Mouse (Mus musculus) erythroid progenitor cell, adult 5-6 weeks (primary cell): ENCODE results near the gene Vegfb. TPM values are rescaled to one million over a fixed set of nuclear protein-coding genes. Genes with fewer than 3 reads are reported as not detected.

Experiments used
- ATAC-seq: replicated peaks from 2 replicates; pipeline ENCODE4 v1.8.0; 2016; ENCODE audit warnings: moderate number of reproducible peaks, mild to moderate bottlenecking, moderate TSS enrichment, inconsistent platforms; ENCODE audit not compliant: poor library complexity, low FRiP score, severe bottlenecking
- total RNA-seq, 2 experiments: library from RNA; stranded (forward) in 1 of 2; stranded (reverse) in 1 of 2; fragments of 150-400 nt in 1 of 2; fragments of 186-747, 209-891 nt in 1 of 2; gene quantifications; 2 replicates each; pipeline versions ENCODE4 v1.2.3 to v1.2.4; 2015 to 2017; ENCODE audit warnings: low replicate concordance in 2 of 2

Gene Vegfb
- 13.7 and 22.2 TPM in 2 replicates for total RNA-seq (2015; ENCODE audit: low replicate concordance)
- total RNA-seq (2017; ENCODE audit: low replicate concordance) = 0.98 and 4.1 TPM in 2 replicates

DNA sequence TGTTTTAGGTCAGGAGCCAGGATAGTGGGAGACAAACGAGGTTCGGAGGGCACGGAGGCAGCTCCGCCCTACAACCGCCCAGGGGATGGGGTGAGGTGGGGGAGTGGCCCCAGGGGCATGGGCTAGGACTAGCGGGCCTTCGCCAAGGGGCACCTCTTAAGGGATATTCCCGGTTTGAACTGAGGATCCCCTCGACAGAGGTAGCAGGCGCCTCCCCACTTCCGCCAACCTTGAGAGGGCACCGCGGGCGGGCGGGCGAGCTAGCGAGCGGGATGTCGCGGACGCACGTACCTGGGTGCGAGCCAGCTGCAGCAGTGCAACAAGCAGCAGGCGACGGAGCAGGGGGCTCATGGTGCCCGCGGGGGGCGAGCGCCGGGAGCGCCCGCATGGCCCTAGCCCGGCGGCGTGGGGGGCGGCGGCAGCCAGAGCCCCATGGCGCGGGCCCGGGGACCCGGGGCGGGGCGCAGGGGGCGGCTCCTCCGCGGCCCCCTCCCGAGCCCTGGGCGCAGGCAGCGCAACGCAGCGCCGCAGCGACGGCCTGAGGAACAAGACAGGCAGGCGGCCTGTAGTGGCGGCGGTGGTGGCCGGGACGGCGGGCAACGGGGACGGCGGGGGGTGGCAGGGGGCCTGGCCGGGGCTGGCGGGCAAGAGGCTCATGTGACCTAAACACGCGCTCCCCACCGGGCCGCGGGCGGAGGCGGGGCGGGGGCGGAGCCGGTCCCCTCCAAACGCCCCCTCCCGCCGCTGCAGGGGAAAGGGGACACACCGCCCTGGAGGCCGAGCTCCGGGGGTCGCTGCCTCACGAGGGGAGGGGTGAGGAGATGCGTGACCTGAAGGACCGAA lies at the start of gene Vegfb:
TSS of gene Vegfb (minus strand) at position 591 of the 843 bp plus-strand sequence.
- peak; percentile 46; the same call in 1 of the 2 replicates for ATAC-seq

DNA sequence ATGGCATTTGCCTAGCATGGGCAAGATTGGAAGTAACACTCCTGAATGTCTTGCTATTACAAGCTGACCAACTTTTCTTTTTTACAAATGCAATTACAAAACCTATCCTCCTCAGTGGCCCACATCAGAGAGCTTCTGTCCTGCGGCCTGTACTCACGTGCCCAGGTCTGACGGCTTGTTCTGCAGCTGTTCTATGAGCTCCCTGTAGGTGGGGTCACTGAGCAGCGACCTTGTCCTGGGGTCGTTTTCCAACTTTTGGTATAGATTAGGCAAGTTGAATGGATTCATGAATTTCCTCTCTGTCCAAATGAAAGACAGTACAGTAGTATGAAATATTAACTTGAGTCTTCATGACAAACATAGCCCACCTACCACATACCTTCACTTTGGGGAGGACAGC lies 46.6 kb upstream of the Vegfb start:
- ATAC-seq = no peak

DNA sequence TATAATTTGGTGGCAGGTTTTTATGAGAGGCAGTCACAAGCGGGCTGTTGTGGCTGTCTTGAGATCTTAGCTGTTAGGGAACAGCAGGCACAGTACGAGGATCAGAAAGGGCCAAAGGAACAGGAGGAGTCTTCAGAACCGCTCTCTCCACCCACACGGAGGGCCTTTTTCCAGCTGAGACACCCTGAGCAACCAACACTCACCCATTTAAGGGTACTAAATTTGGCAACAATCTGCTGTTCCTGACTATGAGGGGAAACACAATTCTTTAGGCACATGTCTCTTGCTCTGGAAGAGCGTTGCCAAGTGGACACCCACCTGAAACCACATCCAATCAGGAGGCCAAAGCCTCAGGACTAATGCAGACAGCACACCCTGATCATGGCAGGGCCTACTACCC lies 42.1 kb upstream of the Vegfb start:
- ATAC-seq = no peak

DNA sequence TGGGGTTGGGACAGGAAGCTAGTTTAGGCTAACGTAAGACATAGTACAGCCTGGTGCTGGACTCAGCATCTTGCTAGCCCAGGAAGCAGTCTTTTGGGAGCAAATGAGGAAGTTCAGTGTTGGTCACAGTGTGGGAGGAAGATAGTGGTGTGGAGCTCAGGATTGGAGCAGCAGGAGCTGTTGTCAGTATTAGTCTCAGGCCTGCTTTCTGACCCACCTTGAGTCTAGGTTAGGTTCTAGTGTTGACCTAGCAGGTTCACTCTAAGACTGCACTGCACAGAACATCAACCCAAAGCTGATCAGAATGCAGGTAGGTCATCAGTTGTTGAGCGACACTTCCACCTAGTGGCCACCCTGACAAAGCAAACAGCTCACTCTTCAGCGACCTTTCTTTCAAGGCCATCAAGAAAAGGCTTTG lies 32.8 kb upstream of the Vegfb start:
- ATAC-seq = peak; percentile 59; the same call in 1 of the 2 replicates

DNA sequence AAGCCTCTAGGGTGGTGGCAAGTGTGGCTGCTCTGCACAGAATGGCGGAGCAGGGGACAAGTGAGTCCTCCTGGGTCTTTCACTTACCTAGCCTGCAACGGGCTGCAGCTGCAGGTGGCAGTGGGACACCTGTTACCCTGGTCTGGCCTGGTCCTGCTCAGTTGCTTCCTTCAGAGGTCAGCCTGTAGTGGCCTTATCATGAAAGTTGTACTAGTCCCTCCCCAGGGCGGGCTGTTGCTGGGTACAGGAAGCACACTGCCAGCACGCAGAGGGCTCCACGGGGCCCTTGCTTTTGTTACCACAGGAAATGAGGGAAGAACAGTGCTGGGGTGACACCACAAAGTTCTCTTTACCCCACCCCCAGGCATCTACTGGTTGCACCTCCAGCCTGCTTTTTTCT lies 31.7 kb upstream of the Vegfb start, which contains the start of gene Fermt3:
TSS of gene Fermt3 (minus strand) at position 279 of the 400 bp plus-strand sequence.
- ATAC-seq = peak; percentile 83

DNA sequence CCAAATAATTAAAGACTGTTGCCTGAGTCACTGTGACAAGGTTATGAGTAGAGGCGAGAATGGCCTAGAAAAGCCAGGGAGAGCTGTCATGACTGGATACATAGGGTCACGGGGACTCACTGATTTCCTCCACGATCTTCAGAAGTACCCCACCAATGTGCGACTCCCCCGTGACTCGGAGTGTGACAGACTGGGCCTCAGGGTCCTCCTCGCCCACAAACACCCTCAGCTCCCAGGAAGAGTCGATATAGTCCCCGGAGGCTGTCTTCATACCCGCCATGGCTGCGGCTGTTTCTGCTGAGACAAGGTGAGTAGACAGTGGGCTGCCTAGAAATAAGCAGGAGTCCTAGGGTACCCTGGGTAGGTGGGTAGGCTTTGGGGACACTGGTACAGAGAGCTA lies 31.1 kb upstream of the Vegfb start:
- peak; percentile 26 for ATAC-seq

DNA sequence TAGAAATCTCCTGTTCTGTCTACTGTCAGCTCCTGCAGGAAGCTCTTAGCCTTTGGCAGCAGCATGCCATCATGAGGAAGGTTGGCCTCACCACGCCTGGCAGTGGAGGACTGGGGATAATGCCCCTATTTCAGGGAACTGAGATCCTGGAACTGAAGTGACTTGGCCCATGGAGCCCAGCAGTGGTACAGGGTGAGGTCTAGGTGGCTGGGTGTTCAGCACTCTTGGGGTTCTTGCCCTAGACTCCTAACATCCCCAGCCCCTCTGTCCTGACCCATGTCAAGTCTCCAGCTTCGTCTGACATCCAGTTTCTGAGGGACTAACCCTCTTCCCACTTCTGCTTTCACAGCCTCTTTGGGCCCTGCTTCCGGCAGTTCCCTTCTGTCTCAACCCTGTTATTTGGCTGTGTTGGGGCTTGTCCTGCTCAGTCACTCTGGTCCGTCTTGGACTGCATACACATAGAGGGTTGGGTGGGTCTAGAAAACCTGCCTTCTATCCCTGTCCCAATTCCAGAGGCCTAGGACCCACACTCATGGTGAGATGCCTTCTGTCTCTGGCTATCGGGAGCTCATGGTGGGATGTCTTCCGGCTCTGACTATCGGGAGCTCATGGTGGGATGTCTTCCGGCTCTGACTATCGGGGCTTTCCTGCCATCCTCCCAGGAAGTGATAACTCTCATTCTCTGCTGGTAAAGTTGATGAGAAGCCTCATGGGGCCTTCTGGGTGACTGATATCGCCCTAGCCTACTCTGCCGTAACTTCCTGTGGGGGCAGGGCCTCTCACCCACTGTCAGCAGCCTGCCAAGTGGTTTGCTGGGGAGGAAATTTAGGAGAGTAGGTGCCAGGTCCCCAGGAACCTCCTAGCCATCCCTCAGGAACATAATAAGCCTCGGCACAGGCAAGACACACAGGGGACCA lies 30.3 kb upstream of the Vegfb start:
- ATAC-seq = peak; percentile 84

DNA sequence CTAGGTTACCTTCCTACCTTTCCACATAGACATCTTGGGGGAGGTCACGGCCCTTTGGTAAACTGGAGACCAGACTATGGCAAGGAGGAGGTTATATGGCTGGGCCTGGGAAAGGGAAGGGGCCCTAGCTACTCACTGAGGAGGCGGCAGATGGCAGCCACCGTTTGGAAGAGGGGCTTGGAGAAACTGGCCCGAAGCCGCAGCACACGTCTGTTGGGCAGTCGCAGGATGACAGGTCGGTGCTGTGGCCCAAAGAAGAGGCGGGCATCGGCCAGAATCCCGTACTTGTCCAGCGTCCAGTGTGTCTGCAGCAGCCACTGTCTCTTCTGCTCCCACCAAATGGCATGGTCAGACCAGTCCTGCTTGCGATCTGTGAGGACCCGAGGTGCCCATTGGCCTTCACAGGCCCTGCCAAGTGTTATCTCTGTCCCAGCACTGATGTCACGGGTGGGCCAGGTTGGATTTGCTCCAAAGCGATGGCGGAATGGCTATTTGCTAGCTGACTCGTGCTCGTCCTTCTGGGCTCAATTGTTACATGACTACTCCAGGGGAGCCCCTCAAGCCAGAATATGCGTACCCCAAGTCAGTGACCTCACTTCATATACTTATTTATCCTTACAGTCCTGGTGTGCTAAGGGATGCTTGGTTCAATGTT lies 27.2 kb upstream of the Vegfb start:
- no peak for ATAC-seq

DNA sequence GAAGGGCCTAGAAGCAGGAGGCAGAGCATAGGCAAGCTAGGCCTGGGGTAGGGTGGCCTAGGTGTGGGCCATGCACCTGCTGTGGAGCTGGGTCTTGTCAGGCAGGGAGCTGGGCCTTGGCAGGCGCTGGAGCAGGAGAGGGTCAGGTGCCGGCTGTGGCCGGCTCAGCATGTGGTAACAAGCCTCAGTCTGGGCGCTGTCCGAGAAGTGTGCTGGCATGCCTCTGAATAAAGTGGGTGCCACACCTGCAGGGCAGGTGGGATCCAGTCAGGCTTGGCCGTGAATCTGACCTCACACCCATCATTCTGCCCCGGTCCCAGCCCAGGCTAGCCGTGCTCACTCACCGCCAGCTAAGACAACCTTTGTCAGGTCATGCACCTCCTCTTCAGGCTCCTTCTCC lies 26.5 kb upstream of the Vegfb start:
- ATAC-seq = no peak

DNA sequence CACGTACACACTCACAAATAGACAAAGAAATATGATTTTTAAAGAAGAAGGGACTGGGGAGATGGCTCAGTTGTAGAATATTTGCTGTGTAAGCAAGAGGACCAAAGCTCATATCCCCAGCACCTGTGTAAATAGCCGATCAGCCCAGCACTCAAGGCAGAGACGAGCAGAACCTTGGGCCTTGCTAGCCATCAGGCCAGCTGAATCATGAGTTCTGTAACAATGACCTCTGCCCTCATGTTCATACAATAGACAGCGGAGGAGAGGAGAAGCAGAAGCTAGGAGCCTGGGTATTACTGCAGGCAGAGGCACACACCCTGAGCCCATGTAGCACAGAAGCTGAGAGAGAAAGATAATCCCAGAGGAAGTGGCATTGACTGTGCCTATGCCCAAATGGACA lies 25.0 kb upstream of the Vegfb start:
- ATAC-seq = no peak

DNA sequence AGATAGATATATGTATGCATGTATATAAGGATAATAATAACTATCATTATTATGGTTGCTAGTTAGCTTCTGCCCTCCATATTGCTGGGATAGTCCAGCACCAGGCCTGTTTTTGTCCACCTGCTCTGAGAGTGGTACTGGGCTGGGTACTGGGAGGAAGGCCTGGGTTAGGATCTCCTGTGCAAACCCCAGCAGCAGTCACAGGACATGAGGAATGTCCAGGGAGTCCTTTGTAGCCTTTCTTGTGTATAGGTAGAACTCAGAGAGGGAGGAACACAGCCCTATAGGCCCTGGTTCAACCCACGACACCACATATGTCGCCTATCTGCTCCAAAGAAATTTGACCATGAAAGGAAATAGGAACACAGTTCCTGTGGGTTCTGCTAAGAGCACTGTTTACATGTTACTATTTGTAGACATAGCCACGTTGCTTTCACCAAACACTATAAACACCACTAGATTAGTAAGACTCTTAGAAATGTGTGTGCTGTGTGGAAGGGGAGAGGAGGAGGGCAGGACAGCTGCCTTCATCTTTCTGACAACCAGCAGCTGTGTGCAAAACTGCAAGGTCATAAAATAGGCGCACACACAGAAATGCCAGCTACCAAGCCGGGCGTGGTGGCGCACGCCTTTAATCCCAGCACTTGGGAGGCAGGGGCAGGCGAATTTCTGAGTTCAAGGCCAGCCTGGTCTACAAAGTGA lies 19.6 kb upstream of the Vegfb start:
- no peak for ATAC-seq

DNA sequence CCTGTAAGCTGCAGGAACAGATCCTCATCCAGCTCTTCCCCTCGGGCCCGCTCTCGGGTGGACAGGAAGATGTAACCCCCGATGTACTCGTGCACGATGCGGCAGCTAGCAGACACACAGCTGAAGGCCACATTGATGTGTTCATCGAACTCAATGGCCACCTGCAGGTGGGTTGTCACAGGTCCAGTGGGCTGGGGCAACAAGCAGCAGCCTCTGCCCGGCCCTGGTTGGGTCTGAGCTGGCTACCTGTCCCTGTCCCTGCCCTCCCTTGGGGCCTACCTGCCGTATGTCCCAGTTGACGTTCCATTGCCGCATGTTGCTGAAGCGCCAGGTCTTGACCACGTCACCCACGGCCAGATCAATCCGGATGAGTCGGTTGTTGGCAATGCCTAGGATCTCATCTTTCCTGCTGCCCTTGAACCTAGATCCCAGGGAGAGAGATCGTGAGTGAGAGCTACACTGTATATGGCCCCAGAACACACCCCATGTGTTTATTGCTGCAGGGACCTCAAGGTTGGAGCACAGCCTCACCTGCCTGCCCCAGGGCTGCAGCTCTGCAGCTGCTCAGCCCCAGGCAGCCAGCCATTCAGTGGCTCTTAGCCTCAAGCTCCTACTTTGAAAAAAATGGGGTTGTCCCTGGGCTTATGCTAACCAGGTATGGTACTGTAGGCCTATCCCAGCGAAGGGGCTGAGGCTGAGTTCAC lies 12.1 kb upstream of the Vegfb start:
- no peak for ATAC-seq

DNA sequence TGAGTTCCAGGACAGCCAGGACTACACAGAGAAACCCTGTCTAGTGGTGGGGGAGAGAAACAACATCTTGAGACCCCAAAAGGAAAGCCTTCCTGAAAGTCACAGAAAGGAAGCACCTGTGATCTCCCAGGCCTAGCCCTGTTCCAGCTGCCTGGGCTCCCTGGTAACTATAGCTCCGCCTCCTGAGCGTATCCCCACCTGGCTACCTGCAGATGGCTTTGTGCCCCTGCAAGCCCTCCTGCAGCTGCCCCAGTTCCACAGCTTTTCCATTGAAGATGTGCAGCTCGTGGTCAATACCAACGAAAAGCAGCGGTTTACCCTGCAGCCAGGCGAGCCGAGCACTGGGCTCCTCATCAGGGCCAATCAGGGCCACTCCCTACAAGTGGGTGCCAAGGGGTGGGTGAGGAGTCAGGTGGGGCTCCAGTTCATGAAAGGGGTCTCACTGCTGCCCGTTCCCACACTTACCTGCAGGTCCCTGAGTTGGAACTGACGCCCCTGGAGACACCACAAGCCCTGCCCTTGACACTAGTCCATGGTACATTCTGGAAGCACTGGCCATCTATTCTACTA lies 10.4 kb upstream of the Vegfb start:
- no peak for ATAC-seq

DNA sequence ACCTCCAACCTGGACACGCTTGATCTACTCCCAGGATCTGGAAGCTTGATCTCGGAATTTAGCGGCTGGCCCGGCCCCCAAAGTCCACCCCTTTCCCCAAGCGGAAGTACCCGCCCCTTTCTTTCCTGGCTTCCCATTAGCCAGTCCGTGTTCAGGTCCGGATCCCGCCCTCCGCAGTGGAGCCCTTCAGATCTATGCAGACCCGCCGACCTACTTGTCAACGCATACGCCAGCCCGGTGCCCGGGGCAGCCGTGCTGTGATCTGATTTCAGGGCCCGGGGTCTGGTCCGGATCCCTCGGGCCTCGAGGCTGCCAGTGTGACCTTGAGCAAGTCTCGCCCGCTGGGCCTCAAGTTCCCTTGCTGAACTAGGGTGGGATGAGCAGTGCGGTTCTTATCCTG lies 8.6 kb upstream of the Vegfb start, which contains the start of the genes Nudt22 and Trpt1:
TSS of gene Nudt22 (minus strand) at position 112 of the 400 bp plus-strand sequence.
TSS of gene Trpt1 (plus strand) at position 126 of the 400 bp plus-strand sequence.
- ATAC-seq = peak; percentile 75

DNA sequence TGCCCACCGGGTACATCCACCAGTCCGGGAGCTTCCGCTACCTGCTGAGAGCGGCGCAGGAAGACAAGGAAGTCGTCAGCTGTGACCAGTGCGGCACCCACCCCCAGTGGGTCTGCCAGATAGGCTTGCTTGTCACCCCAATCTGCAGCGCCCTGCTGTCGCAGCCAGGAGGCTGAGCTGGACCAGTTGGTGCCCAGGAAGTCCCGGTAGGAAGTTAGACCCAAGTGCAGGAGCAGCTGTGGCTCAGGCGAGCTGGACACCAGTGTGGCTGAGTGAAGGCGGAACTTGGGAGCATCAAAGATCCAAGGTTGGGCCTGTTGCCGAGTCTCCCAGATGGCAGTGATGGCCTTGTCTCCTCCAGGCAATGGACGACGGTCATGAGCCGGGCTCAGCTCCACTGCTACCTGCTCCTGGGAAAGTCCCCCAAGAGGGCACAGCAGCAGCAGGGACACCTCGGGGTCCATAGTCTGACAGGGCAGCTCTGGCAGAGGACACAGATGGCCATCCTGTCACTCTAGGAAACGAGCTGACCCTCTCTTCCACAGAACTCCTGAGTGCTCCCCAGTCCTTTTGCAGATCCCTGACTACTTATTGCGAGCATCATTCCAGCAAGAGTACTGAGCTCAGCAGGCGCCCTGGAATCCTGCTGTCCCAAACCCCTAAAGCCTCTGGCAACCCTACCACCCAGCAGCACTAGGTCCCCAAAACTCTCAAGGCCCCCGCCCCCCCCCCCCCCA lies 8.0 kb upstream of the Vegfb start:
- no peak for ATAC-seq

DNA sequence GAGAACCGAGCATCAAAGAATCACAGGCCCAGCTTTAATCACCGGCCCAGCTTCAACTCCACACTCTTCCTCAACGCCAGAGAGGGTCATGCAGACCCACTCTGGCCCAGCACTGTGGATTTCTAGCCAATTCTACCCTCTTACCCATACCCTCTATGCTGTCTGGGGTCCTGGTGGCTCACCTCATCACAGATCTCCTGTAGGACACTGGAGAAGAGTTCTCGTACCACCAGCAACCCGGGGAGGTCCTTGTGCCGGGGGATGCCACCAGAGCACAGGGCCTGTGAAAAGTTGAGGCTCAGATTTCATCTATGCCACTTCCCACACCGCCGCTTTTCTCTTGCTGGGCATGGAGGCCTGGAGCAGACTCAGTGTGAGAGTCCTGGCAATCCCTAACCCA lies 7.0 kb upstream of the Vegfb start:
- no peak for ATAC-seq

DNA sequence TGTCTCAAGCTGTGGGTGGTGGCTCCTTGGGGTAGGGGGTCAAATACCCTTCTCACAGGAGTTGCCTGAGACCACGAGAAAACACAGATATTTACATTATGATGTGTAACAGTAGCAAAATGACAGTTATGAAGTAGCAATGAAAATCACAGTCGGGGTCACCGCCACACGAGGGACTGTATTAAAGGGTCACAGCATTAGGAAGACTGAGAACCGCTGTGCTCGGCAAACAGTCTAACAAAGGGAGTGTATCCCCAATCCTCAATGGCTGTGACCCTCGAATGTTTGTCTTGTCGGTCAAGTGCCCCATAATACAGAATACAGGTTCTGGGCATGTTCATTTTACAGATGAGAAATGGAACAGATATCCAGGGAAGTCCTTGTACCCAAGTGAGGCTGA lies 6.6 kb upstream of the Vegfb start:
- no peak for ATAC-seq
